Mouse (Mus musculus) forebrain, embryonic 11.5 days (tissue): ENCODE results near the gene Grm3. TPM values are rescaled to one million over a fixed set of nuclear protein-coding genes. Genes with fewer than 3 reads are reported as not detected.

Experiments
- ATAC-seq: fragments of 200-750 bp; cut with Nextera tagmentation; replicated peaks from 2 replicates; pipeline ENCODE4 v1.8.0; 2017; ENCODE audit warnings: moderate TSS enrichment; ENCODE audit not compliant: low FRiP score
- DNase-seq: peaks from one replicate; pipeline ENCODE4 v3.0.0-alpha.2; 2017; ENCODE audit warnings: low spot score
- H3K27ac ChIP-seq: fragments of 300-500 bp; sonication (generic); 2 replicates; pipeline ENCODE4 v1.5.1; 2014; ENCODE audit warnings: low read depth, low read length
- H3K27me3 ChIP-seq: fragments of 300-500 bp; sonication (generic); 2 replicates; pipeline ENCODE4 v1.6.1; 2014; ENCODE audit warnings: mild to moderate bottlenecking, low read length, mixed read lengths; ENCODE audit not compliant: control insufficient read depth, insufficient read depth
- H3K36me3 ChIP-seq: fragments of 300-500 bp; sonication (generic); 2 replicates; pipeline ENCODE4 v1.6.1; 2014; ENCODE audit warnings: mild to moderate bottlenecking, low read length, moderate library complexity, mixed read lengths; ENCODE audit not compliant: control insufficient read depth, insufficient read depth
- H3K4me1 ChIP-seq: fragments of 300-500 bp; sonication (generic); replicated peaks from 2 replicates; pipeline ENCODE4 v1.6.1; 2014; ENCODE audit warnings: low read length, mixed read lengths; ENCODE audit not compliant: control insufficient read depth, insufficient read depth
- H3K4me2 ChIP-seq: fragments of 300-500 bp; sonication (generic); 2 replicates; pipeline ENCODE4 v1.6.1; 2014; ENCODE audit warnings: low read depth, mild to moderate bottlenecking, low read length, moderate library complexity, mixed read lengths; ENCODE audit not compliant: severe bottlenecking
- H3K4me3 ChIP-seq: fragments of 300-500 bp; sonication (generic); 2 replicates; pipeline ENCODE4 v1.5.1; 2014; ENCODE audit warnings: low read depth, low read length
- H3K9ac ChIP-seq: fragments of 300-500 bp; sonication (generic); 2 replicates; pipeline ENCODE4 v1.6.1; 2014; ENCODE audit warnings: low read length
- H3K9me3 ChIP-seq: fragments of 300-500 bp; sonication (generic); 2 replicates; pipeline ENCODE4 v1.6.1; 2016; ENCODE audit warnings: low read length, mixed read lengths; ENCODE audit not compliant: control insufficient read depth
- WGBS: fragments of 180-500 bp; shearing (Covaris S2); extraction: QIAGEN DNeasy Blood & Tissue Kit; methylation state at CpG from one replicate; pipeline ENCODE4 v1.1.7; 2014; 5-methylcytosine and 5-hydroxymethylcytosine counted together
- polyA plus RNA-seq: library from polyadenylated mRNA; unstranded; fragments of >200 nt; fragmentation: Nextera tagmentation; extraction: Ambion mirVana; gene quantifications from 2 replicates; pipeline ENCODE4 v1.2.1, GENCODE M21; 2014

The Grm3 gene
- polyA plus RNA-seq, 1 experiment from 2014 or later: 0.51 TPM

DNA sequence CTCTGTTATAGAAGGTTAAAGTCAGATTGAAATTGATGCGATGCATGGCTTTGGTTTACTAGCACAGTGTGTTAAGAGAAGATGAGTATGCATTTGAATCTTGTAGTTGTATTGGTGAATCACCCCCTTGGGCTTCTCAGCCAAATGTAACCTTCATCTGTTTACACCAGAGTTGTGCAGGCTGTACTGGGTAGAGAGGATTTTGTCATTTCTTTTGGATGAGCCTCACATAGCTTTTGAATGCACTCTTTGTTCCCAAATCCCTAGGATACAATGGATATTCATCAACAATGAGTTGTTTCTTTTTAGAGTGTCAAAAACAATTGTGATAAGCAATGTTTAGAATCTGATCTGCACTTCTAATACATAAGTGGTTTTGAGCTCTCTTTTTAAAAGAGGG is 17.9 kb downstream of the Grm3 start:
- H3K9ac ChIP-seq: no peak overlapping the region
- WGBS: 82% methylated on average over 1 of the region's 1 CpGs
- no peaks in the 10 kb centered on the region for H3K4me1 ChIP-seq
- ATAC-seq: no peak
- no peaks in the 10 kb centered on the region for H3K9me3 ChIP-seq
- no peak overlapping the region for H3K4me2 ChIP-seq
- peaks cover 7% of the 10 kb centered on the region; the same call in 1 of the 2 replicates for H3K27me3 ChIP-seq
- H3K4me3 ChIP-seq: no peak overlapping the region
- no peak for DNase-seq
- H3K36me3 ChIP-seq: no peaks in the 10 kb centered on the region
- H3K27ac ChIP-seq: no peak overlapping the region

- no peak overlapping the region for H3K9ac ChIP-seq
- no peaks in the 10 kb centered on the region for H3K9me3 ChIP-seq
- DNase-seq: peak; percentile 51
- ATAC-seq: peak; percentile 80
- H3K4me3 ChIP-seq: no peak overlapping the region
- H3K4me1 ChIP-seq: no peaks in the 10 kb centered on the region
- H3K27me3 ChIP-seq: peaks cover 15% of the 10 kb centered on the region
- no peak overlapping the region for H3K27ac ChIP-seq
- H3K36me3 ChIP-seq: no peaks in the 10 kb centered on the region
- no peak overlapping the region for H3K4me2 ChIP-seq
- 8% methylated on average over 3 of the region's 3 CpGs for WGBS
Measured at GRCm38 (mm10) chr5:9703385-9704009, 21.5 kb downstream of the Grm3 start.

DNA sequence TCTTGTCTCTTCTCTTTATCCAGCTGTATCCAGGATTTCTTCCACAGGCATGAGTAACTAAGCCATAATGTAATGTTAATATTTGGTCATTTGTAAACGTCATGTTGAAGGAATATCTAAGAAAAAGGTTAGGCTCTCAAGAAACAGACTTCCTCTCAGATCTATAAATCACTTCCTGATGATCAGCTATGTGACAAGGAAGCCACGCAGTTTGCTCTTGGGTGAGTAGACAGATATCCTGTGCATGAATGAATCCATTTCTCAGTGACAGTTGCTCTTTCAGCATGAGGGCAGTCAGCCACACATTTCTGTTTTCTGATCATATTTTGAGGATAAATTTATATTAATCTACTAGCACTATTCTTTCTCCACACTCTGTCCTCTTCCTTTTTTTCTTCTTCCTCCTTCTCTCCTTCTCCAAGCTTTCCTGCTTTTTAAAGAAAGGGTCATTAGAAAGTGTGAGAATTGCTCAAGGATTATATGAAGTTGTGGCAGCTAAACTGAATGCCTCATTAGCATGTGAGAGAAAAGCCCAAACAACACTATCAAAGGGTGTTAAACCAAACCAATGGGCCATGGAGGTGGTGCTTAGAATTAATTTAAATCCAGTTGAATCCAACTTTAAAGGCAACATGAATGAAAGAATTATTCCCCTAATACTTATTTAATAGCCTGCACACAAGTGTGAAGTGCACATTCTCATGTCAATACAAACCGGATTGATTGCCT is 22.1 kb downstream of the Grm3 start:
- H3K9ac ChIP-seq: no peak overlapping the region
- no peaks in the 10 kb centered on the region for H3K9me3 ChIP-seq
- H3K27me3 ChIP-seq: peaks cover 15% of the 10 kb centered on the region
- H3K36me3 ChIP-seq: no peaks in the 10 kb centered on the region
- no peak for DNase-seq
- no peak overlapping the region for H3K27ac ChIP-seq
- no peak overlapping the region for H3K4me3 ChIP-seq
- H3K4me1 ChIP-seq: no peaks in the 10 kb centered on the region
- H3K4me2 ChIP-seq: no peak overlapping the region
- peak; percentile 88 for ATAC-seq
- 11% methylated on average over 3 of the region's 3 CpGs for WGBS

DNA sequence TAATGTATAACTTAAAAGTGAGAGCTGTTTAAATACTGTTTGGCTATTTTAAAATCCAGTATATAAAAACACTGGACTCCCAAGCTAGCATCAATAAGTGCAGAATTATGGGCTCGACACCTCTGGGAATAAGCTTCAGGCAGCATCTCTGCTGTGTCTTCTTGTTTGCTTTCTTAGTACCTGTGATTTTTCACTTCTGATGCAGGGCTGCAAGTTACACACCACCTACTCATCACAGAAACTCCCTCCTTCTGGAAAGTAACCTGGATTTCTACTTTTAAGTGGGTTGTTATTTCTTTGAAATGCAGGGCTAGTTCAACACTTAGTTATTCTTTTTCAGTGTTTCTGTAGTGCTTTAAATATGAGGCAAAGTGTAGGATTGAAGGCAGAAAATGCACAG is 32.6 kb downstream of the Grm3 start:
- Histone ChIP-seq H3K4me3 (no peak overlapping the region), H3K36me3 (no peaks in the 10 kb centered on the region), H3K27ac (no peak overlapping the region), H3K4me1 (no peaks in the 10 kb centered on the region), H3K9ac (no peak overlapping the region), H3K27me3 (no peaks in the 10 kb centered on the region), H3K9me3 (no peaks in the 10 kb centered on the region), H3K4me2 (no peak overlapping the region)
- 78% methylated on average over 1 of the region's 1 CpGs for WGBS
- no peak for DNase-seq
- no peak for ATAC-seq

GRCm38 (mm10) chr5:9690599-9691242 is 34.2 kb downstream of the Grm3 start:
- no peak overlapping the region for H3K9ac ChIP-seq
- no peaks in the 10 kb centered on the region for H3K27me3 ChIP-seq
- no peaks in the 10 kb centered on the region for H3K36me3 ChIP-seq
- DNase-seq (no peak), ATAC-seq (no peak)
- no peak overlapping the region for H3K27ac ChIP-seq
- H3K4me3 ChIP-seq: no peak overlapping the region
- H3K4me2 ChIP-seq: no peak overlapping the region
- WGBS: 39% methylated on average over 3 of the region's 3 CpGs
- no peaks in the 10 kb centered on the region for H3K4me1 ChIP-seq
- no peaks in the 10 kb centered on the region for H3K9me3 ChIP-seq

DNA sequence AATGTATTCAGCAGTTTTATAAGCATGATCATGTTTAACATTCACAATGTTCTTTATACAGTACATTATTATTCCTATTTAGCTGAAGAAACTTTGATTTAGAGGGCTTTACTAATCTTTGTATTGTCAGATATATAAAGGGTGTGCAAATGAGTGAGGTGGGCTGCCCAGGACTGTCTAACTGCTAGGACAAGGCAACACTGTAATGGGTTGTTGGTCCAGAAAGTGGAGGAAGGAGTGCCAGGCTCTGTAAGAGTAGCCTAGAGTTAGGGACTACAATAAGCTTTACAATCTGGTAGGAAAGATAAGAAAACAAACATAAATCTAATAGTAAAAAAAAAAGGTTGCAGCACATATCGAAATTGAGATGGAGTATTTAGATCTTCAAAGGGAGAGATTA is 34.8 kb downstream of the Grm3 start:
- Histone ChIP-seq H3K27me3 (no peaks in the 10 kb centered on the region), H3K36me3 (no peaks in the 10 kb centered on the region), H3K4me1 (no peaks in the 10 kb centered on the region), H3K9me3 (no peaks in the 10 kb centered on the region), H3K9ac (no peak overlapping the region), H3K4me3 (no peak overlapping the region), H3K4me2 (no peak overlapping the region), H3K27ac (no peak overlapping the region)
- ATAC-seq (no peak), DNase-seq (no peak)
- 37% methylated on average over 1 of the region's 1 CpGs for WGBS

GRCm38 (mm10) chr5:9683204-9683603 is 41.8 kb downstream of the Grm3 start:
- no peaks in the 10 kb centered on the region for H3K36me3 ChIP-seq
- H3K4me2 ChIP-seq: no peak overlapping the region
- WGBS: 53% methylated on average over 2 of the region's 2 CpGs
- no peak overlapping the region for H3K27ac ChIP-seq
- H3K9ac ChIP-seq: no peak overlapping the region
- H3K4me1 ChIP-seq: no peaks in the 10 kb centered on the region
- H3K4me3 ChIP-seq: no peak overlapping the region
- DNase-seq (no peak), ATAC-seq (no peak)
- no peaks in the 10 kb centered on the region for H3K9me3 ChIP-seq
- H3K27me3 ChIP-seq: no peaks in the 10 kb centered on the region

DNA sequence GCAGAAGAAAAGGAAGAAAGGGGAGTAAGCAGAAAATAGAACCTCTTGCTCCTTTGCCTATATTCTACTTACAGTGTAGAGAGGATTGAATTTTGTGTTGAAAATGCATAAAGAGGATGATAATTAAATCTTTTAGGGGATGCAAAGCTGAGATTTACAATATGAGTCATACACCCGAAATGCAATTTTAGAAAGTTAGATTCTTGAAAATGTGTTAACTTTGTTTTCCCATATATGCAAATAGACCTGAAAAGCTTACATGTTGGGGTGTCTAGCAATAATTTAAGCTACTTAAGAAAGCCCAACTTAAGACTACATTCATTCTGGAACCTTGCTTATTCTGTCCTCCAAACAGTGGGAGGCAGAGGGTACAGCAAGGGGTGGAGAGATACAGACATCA is 56.0 kb downstream of the Grm3 start:
- H3K36me3 ChIP-seq: no peaks in the 10 kb centered on the region
- DNase-seq (no peak), ATAC-seq (no peak)
- no peaks in the 10 kb centered on the region; the same call in 1 of the 2 replicates for H3K4me1 ChIP-seq
- no peak overlapping the region for H3K4me3 ChIP-seq
- no peaks in the 10 kb centered on the region for H3K27me3 ChIP-seq
- no peak overlapping the region for H3K9ac ChIP-seq
- H3K9me3 ChIP-seq: no peaks in the 10 kb centered on the region
- no peak overlapping the region for H3K27ac ChIP-seq
- no peak overlapping the region for H3K4me2 ChIP-seq
- WGBS: 81% methylated on average over 1 of the region's 1 CpGs
